Mouse (Mus musculus): ENCODE data around the gene Fat3. TPM values are rescaled to one million over a fixed set of nuclear protein-coding genes. Genes with fewer than 3 reads are reported as not detected.

Gene Fat3
- total RNA-seq, 2 experiments from 2014 or later = 31.5 to 33.1 TPM

- no peak for DNase-seq (ENCODE audit: low spot score in 2 of 2)
Observed at GRCm38 (mm10) chr9:16439941-16440340, 61.1 kb downstream of the Fat3 start.

GRCm38 (mm10) chr9:16437805-16438204 is 63.3 kb downstream of the Fat3 start:
- peak; percentile 6 to 36 for DNase-seq (ENCODE audit: low spot score in 2 of 2)

GRCm38 (mm10) chr9:16428589-16428988 is 72.5 kb downstream of the Fat3 start:
- DNase-seq (ENCODE audit: low spot score in 2 of 2) = peak in 1 of 2 experiments; percentile 26

GRCm38 (mm10) chr9:16422707-16423106 is 78.4 kb downstream of the Fat3 start:
- peak in 1 of 2 experiments; percentile 31 for DNase-seq (ENCODE audit: low spot score in 2 of 2)

- DNase-seq (ENCODE audit: low spot score in 2 of 2) = no peak
Observed at GRCm38 (mm10) chr9:16402815-16403214, 98.3 kb downstream of the Fat3 start.

- DNase-seq (ENCODE audit: low spot score in 2 of 2) = peak in 1 of 2 experiments; percentile 19
Observed at GRCm38 (mm10) chr9:16398734-16399686, 102.1 kb downstream of the Fat3 start.

GRCm38 (mm10) chr9:16389141-16389540 is 111.9 kb downstream of the Fat3 start:
- no peak for DNase-seq (ENCODE audit: low spot score in 2 of 2)

GRCm38 (mm10) chr9:16387527-16387926 is 113.6 kb downstream of the Fat3 start:
- DNase-seq (ENCODE audit: low spot score in 2 of 2) = no peak

- no peak for DNase-seq (ENCODE audit: low spot score in 2 of 2)
Observed at GRCm38 (mm10) chr9:16363713-16364112, 137.4 kb downstream of the Fat3 start.

- DNase-seq (ENCODE audit: low spot score in 2 of 2) = no peak
Observed at GRCm38 (mm10) chr9:16361811-16362210, 139.3 kb downstream of the Fat3 start.

GRCm38 (mm10) chr9:16356636-16357035 is 144.4 kb downstream of the Fat3 start:
- no peak for DNase-seq (ENCODE audit: low spot score in 2 of 2)

GRCm38 (mm10) chr9:16354906-16355305 is 146.2 kb downstream of the Fat3 start:
- DNase-seq (ENCODE audit: low spot score in 2 of 2) = no peak

- DNase-seq (ENCODE audit: low spot score in 2 of 2) = no peak
Observed at GRCm38 (mm10) chr9:16353049-16353724, 147.9 kb downstream of the Fat3 start.

GRCm38 (mm10) chr9:16352486-16353048 is 148.5 kb downstream of the Fat3 start:
- no peak for DNase-seq (ENCODE audit: low spot score in 2 of 2)

GRCm38 (mm10) chr9:16344902-16345855 is 155.9 kb downstream of the Fat3 start:
- peak; percentile 59 to 75 for DNase-seq (ENCODE audit: low spot score in 2 of 2)

- DNase-seq (ENCODE audit: low spot score in 2 of 2) = no peak
Observed at GRCm38 (mm10) chr9:16343191-16343590, 157.9 kb downstream of the Fat3 start.

GRCm38 (mm10) chr9:16342577-16342976 is 158.5 kb downstream of the Fat3 start:
- no peak for DNase-seq (ENCODE audit: low spot score in 2 of 2)

- no peak for DNase-seq (ENCODE audit: low spot score in 2 of 2)
Observed at GRCm38 (mm10) chr9:16330290-16330984, 170.6 kb downstream of the Fat3 start.

GRCm38 (mm10) chr9:16318957-16319356 is 182.1 kb downstream of the Fat3 start:
- DNase-seq (ENCODE audit: low spot score in 2 of 2) = no peak

GRCm38 (mm10) chr9:16312599-16313197 is 188.4 kb downstream of the Fat3 start:
- no peak for DNase-seq (ENCODE audit: low spot score in 2 of 2)

Measured in layer of hippocampus, adult 18-20 months (tissue).